Mouse (Mus musculus) heart, embryonic 16.5 days (tissue): ENCODE measurements around the gene Mvp. TPM values are rescaled to one million over a fixed set of nuclear protein-coding genes. Genes with fewer than 3 reads are reported as not detected.

ENCODE experiments used
- ATAC-seq: fragments of 200-750 bp; cut with Nextera tagmentation; replicated peaks from 2 replicates; pipeline ENCODE4 v1.8.0; 2017; ENCODE audit warnings: moderate number of reproducible peaks; ENCODE audit not compliant: insufficient read depth, low FRiP score; ENCODE audit errors: extremely low read depth
- H3K27ac ChIP-seq: fragments of 300-500 bp; sonication (generic); 2 replicates; pipeline ENCODE4 v1.5.1; 2014; ENCODE audit warnings: mild to moderate bottlenecking, low read length, control low read depth, moderate library complexity
- H3K27me3 ChIP-seq: fragments of 300-500 bp; sonication (generic); 2 replicates; pipeline ENCODE4 v1.6.1; 2014; ENCODE audit warnings: low read length, mixed read lengths; ENCODE audit not compliant: control insufficient read depth, insufficient read depth
- H3K36me3 ChIP-seq: fragments of 300-500 bp; sonication (generic); 2 replicates; pipeline ENCODE4 v1.6.1; 2014; ENCODE audit not compliant: control insufficient read depth, insufficient read depth
- H3K4me1 ChIP-seq: fragments of 300-500 bp; sonication (generic); 2 replicates; pipeline ENCODE4 v1.6.1; 2014; ENCODE audit warnings: low read length, mixed read lengths; ENCODE audit not compliant: control insufficient read depth, insufficient read depth
- H3K4me2 ChIP-seq: fragments of 300-500 bp; sonication (generic); 2 replicates; pipeline ENCODE4 v1.6.1; 2014; ENCODE audit warnings: low read depth, mild to moderate bottlenecking, control low read depth, low read length
- H3K4me3 ChIP-seq: fragments of 300-500 bp; sonication (generic); 2 replicates; pipeline ENCODE4 v1.5.1; 2014; ENCODE audit warnings: mild to moderate bottlenecking, control low read depth, low read length
- H3K9ac ChIP-seq: fragments of 300-500 bp; sonication (generic); 2 replicates; pipeline ENCODE4 v1.6.1; 2014; ENCODE audit warnings: low read length, control low read depth
- H3K9me3 ChIP-seq: fragments of 300-500 bp; sonication (generic); replicated peaks from 2 replicates; pipeline ENCODE4 v1.6.1; 2016; ENCODE audit warnings: low read length; ENCODE audit not compliant: control insufficient read depth
- WGBS: fragments of 180-500 bp; shearing (Covaris S2); extraction: QIAGEN DNeasy Blood & Tissue Kit; methylation state at CpG from one replicate; pipeline ENCODE4 v1.1.7; 2014; 5-methylcytosine and 5-hydroxymethylcytosine counted together
- polyA plus RNA-seq: library from polyadenylated mRNA; unstranded; fragments of >200 nt; fragmentation: Nextera tagmentation; extraction: Ambion mirVana; gene quantifications from 2 replicates; pipeline ENCODE4 v1.2.1, GENCODE M21; 2015

The Mvp gene
- polyA plus RNA-seq, 1 experiment from 2014 or later = 20.6 TPM

DNA sequence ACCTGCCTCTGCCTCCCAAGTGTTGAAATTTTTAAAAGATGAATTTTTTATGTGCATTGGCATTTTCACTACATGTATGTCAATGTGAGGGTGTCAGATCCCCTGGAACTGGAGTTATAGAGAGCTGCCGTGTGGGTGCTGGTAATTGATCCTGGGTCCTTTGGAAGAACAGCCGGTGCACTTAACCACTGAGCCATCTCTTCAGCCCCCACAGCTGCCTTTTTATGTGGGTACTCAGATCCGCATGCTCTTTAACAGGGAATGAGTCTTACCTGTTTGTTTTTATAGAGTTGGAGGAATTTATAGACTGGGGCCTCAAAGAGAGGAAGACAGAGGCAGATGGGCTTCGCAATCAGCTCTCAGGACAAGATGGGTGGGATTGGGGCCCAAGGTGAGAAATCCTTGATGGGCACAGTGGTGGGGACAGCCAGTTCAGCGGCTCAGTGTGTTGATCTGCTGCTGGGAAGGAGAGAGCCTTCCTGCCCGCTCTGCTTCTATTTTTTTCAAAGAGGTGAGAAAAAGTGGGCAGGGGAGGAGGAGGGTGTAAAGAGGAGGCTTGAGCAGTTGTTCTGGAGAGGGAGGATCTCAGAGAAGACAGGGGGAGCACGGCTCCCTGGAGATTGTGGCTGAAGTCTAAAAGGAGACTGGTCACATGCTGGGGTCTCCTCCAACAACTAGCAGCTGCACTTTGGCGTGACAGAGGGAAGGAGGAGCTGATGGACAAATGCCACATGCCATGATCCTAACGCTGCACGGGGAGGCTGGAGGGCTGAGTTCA, 29.6 kb downstream of the Mvp start:
- Histone ChIP-seq H3K27ac (no peak overlapping the region), H3K9me3 (no peaks in the 10 kb centered on the region), H3K4me3 (no peak overlapping the region), H3K4me1 (no peaks in the 10 kb centered on the region; the same call in 1 of the 2 replicates), H3K4me2 (no peak overlapping the region), H3K36me3 (peaks cover 9% of the 10 kb centered on the region), H3K27me3 (no peaks in the 10 kb centered on the region), H3K9ac (no peak overlapping the region)
- no peak for ATAC-seq
- 36% methylated on average over 10 of the region's 10 CpGs for WGBS

DNA sequence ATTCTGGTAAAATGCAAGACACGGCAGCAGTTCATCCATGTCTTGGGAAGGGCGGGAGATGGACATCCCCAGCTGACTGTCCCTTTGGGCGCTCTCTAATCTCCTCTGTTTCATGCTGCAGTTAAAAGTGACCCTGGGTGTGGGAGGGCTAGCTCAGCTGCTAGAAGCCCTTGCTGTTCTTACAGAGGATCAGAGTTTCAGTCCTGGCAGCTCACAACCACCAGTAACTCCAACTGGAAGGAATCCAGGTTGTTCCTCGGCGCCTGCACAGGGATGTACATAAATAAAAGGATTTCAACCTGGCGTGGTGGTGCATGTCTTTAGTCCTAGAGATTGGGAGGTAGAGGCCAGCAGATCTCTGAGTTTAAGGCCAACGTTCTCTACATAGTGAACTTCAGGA, 31.3 kb downstream of the Mvp start:
- no peaks in the 10 kb centered on the region for H3K9me3 ChIP-seq
- H3K9ac ChIP-seq = no peak overlapping the region
- no peak overlapping the region for H3K4me3 ChIP-seq
- ATAC-seq = no peak
- no peak overlapping the region for H3K27ac ChIP-seq
- H3K4me1 ChIP-seq = no peaks in the 10 kb centered on the region; the same call in 1 of the 2 replicates
- WGBS = 78% methylated on average over 7 of the region's 7 CpGs
- H3K4me2 ChIP-seq = no peak overlapping the region
- H3K36me3 ChIP-seq = peaks cover 24% of the 10 kb centered on the region
- H3K27me3 ChIP-seq = no peaks in the 10 kb centered on the region

GRCm38 (mm10) chr7:126982054-126982453, 32.4 kb downstream of the Mvp start:
- ATAC-seq = no peak
- Histone ChIP-seq H3K27ac (no peak overlapping the region), H3K36me3 (peaks cover 27% of the 10 kb centered on the region), H3K9me3 (no peaks in the 10 kb centered on the region), H3K4me1 (peaks cover 5% of the 10 kb centered on the region), H3K9ac (no peak overlapping the region), H3K4me2 (no peak overlapping the region), H3K4me3 (no peak overlapping the region), H3K27me3 (no peaks in the 10 kb centered on the region)
- WGBS = 63% methylated on average over 4 of the region's 4 CpGs

DNA sequence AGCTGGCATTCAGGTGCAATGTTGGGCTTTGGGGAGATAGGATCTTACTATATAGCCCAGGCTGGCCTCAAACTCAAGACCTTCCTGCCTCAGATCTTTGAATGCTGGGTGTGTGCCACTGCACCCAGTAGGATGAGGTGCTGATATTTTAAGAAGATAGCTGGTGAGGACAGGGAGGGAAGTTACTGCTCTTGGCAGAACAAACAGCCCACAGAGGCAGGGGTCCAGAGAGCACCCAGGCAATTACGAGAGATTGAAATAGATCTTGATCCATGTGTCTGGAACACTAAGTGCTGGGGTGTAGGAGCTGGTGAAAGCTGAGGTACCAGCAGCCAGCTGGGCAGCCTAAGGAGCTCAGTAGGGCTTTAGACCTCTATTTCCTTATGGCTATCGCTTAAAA, 32.8 kb downstream of the Mvp start:
- ATAC-seq = no peak
- H3K4me3 ChIP-seq = no peak overlapping the region
- no peak overlapping the region for H3K9ac ChIP-seq
- H3K27ac ChIP-seq = no peak overlapping the region
- H3K4me1 ChIP-seq = peaks cover 7% of the 10 kb centered on the region
- WGBS = 83% methylated on average over 2 of the region's 2 CpGs
- peaks cover 27% of the 10 kb centered on the region for H3K36me3 ChIP-seq
- H3K9me3 ChIP-seq = no peaks in the 10 kb centered on the region
- H3K27me3 ChIP-seq = no peaks in the 10 kb centered on the region
- no peak overlapping the region for H3K4me2 ChIP-seq

GRCm38 (mm10) chr7:126978841-126979240, 35.6 kb downstream of the Mvp start:
- H3K36me3 ChIP-seq = peaks cover 27% of the 10 kb centered on the region
- WGBS = 87% methylated on average over 6 of the region's 6 CpGs
- no peak overlapping the region for H3K9ac ChIP-seq
- H3K4me3 ChIP-seq = no peak overlapping the region
- peaks cover 11% of the 10 kb centered on the region for H3K4me1 ChIP-seq
- H3K4me2 ChIP-seq = no peak overlapping the region
- no peak for ATAC-seq
- no peaks in the 10 kb centered on the region for H3K9me3 ChIP-seq
- H3K27ac ChIP-seq = no peak overlapping the region
- no peaks in the 10 kb centered on the region for H3K27me3 ChIP-seq

DNA sequence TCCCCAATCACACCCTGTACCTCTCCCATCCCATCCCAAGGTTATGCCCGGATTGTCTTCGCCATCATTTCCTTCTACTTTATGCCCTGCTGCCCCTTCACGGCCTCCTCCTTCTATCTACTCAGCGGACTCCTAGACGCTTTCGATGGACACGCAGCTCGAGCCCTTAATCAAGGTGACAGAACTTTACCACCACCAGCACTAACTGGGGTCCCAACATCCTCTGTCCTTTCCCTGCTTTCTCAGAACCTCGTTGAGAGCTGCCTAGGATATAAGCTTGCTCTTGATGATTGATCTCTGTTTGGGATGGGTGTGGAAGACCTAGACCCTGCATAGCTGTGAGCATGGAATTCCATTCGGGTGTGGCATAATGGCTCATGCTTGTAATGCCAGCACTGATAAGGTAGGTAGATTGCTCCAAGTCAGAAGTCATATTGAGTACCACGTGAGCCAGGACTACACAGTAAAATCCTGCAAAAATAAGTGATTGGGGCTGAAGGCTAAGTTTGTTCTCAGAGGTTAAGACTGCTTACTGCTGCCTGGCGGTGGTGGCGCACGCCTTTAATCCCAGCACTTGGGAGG, 37.5 kb downstream of the Mvp start:
- peaks cover 27% of the 10 kb centered on the region for H3K36me3 ChIP-seq
- H3K9ac ChIP-seq = peak overlapping the region; percentile 100
- whole genome bisulfite sequencing = 24% methylated on average over 14 of the region's 14 CpGs
- peak overlapping the region; percentile 97 for H3K27ac ChIP-seq
- ATAC-seq = no peak
- H3K27me3 ChIP-seq = no peaks in the 10 kb centered on the region
- H3K4me3 ChIP-seq = peak overlapping the region; percentile 100
- peaks cover 11% of the 10 kb centered on the region for H3K4me1 ChIP-seq
- no peaks in the 10 kb centered on the region for H3K9me3 ChIP-seq
- H3K4me2 ChIP-seq = peak overlapping the region; percentile 89

GRCm38 (mm10) chr7:126975950-126976866, 38.2 kb downstream of the Mvp start, which contains the start of gene Cdiptos:
Gene Cdiptos (minus strand): TSS chr7:126976098.
- under 1% methylated on average over 55 of the region's 55 CpGs for WGBS
- Histone ChIP-seq H3K9ac (peak within 1 kb of the TSS; percentile 100), H3K27ac (peak within 1 kb of the TSS; percentile 97), H3K4me3 (peak within 1 kb of the TSS; percentile 100), H3K36me3 (peaks cover 27% of the 10 kb centered on the region), H3K9me3 (no peaks in the 10 kb centered on the region), H3K4me2 (peak within 1 kb of the TSS; percentile 89), H3K27me3 (no peaks in the 10 kb centered on the region), H3K4me1 (peaks cover 11% of the 10 kb centered on the region)
- peak; percentile 94 for ATAC-seq

DNA sequence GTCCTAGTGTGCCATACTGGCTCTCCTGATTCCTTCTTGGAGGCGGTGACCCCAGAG, 38.7 kb downstream of the Mvp start, which contains the start of gene Cdipt:
Gene Cdipt, plus strand, starts transcription at position 22 of the 57 bp plus-strand sequence.
- no peak for ATAC-seq
- H3K9me3 ChIP-seq = no peaks in the 10 kb centered on the region

DNA sequence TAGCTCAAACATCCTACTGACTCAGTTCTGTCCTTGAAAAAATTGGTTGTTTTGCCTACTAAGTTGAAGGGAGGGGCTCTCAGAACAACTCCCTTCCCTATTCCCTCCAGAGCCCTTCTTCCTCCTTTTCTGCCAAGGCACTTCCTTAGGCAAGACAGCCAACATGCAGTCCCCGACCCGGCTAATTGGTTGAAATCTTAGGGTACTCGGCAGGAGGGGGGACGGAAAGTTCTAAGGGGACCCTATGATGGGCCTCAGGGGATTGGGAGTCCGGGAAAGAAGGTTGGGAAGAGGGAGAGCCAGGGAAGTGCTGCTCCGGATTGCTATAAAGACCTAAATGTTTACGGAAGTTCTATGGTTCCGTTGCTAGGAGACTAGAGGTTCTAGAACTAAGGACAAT, 38.9 kb downstream of the Mvp start:
- ATAC-seq = no peak
- 4% methylated on average over 8 of the region's 8 CpGs for WGBS
- H3K27ac ChIP-seq = peak overlapping the region; percentile 97
- no peaks in the 10 kb centered on the region for H3K27me3 ChIP-seq
- peaks cover 11% of the 10 kb centered on the region for H3K4me1 ChIP-seq
- H3K9ac ChIP-seq = peak overlapping the region; percentile 63
- H3K9me3 ChIP-seq = no peaks in the 10 kb centered on the region
- H3K4me2 ChIP-seq = peak overlapping the region; percentile 89
- H3K36me3 ChIP-seq = peaks cover 24% of the 10 kb centered on the region
- H3K4me3 ChIP-seq = peak overlapping the region; percentile 100

More for the DNA sequence above, 38.7 kb downstream of the Mvp start, which contains the start of gene Cdipt:
- WGBS = 0% methylated on average over 1 of the region's 1 CpGs
- H3K27ac ChIP-seq = peak within 1 kb of the TSS; percentile 97
- H3K9ac ChIP-seq = peak within 1 kb of the TSS; percentile 100
- no peaks in the 10 kb centered on the region for H3K27me3 ChIP-seq
- peaks cover 24% of the 10 kb centered on the region for H3K36me3 ChIP-seq
- peak within 1 kb of the TSS; percentile 89 for H3K4me2 ChIP-seq
- H3K4me1 ChIP-seq = peaks cover 11% of the 10 kb centered on the region
- peak within 1 kb of the TSS; percentile 100 for H3K4me3 ChIP-seq
